Mouse (Mus musculus): Measurements from ENCODE around the gene Znhit2. TPM values are rescaled to one million over a fixed set of nuclear protein-coding genes. Genes with fewer than 3 reads are reported as not detected.
"Not testable (repeated sequence)": the region's sequence is repeated elsewhere in the genome, so short reads cannot be mapped to it uniquely, and the experiment has no call there.

Znhit2 gene
- polyA plus RNA-seq, 1 experiment from 2014 or later: 38.3 TPM

DNA sequence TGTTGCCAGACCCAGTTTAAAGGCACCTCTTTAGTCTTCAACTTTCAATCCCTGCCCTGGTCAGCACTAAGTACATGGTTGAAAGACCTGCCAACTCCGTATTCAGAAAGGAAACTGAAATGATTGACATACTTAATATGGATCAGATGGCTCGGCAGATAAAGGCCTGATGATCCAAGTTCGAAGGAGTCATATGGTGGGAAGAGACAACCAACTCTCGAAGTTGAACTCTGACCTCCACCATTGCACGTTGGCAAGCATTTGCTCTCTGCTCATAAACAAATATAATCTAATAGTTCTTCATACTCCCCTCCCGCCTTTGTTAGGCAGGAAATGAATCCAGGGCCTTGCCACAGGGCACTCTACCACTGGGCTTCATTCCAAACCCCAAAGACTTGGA is 32.0 kb upstream of the Znhit2 start:
- ChIA-PET POLR2A (no interaction called here), CTCF (no interaction called here)
- TF ChIP-seq CTCF (IDR thresholded peaks at IDR 0.05): no peak
- DNase-seq (ENCODE audit: low read depth, low spot score) (no peak), ATAC-seq (no peak)
- in situ Hi-C loops (cut with MboI; ENCODE audit: low pct_unique_long_range_greater_than_20kb): no loop called here
- H3K27me3 ChIP-seq: peaks cover 25% of the 10 kb centered on the region

- H3K27me3 ChIP-seq: peaks cover 23% of the 10 kb centered on the region
- ChIA-PET POLR2A (interaction anchor here (0.5 kb wide), 1 partner anchor 290 kb away, joined by 3 read pairs; no protein-coding TSS in a partner anchor), CTCF (no interaction called here)
- in situ Hi-C loops (cut with MboI; ENCODE audit: low pct_unique_long_range_greater_than_20kb): no loop called here
- ATAC-seq: no peak
- DNase-seq (ENCODE audit: low read depth, low spot score): no peak
- no peak for TF ChIP-seq CTCF (IDR thresholded peaks at IDR 0.05)
Observed at GRCm38 (mm10) chr19:6029426-6029825, 31.6 kb upstream of the Znhit2 start.

DNA sequence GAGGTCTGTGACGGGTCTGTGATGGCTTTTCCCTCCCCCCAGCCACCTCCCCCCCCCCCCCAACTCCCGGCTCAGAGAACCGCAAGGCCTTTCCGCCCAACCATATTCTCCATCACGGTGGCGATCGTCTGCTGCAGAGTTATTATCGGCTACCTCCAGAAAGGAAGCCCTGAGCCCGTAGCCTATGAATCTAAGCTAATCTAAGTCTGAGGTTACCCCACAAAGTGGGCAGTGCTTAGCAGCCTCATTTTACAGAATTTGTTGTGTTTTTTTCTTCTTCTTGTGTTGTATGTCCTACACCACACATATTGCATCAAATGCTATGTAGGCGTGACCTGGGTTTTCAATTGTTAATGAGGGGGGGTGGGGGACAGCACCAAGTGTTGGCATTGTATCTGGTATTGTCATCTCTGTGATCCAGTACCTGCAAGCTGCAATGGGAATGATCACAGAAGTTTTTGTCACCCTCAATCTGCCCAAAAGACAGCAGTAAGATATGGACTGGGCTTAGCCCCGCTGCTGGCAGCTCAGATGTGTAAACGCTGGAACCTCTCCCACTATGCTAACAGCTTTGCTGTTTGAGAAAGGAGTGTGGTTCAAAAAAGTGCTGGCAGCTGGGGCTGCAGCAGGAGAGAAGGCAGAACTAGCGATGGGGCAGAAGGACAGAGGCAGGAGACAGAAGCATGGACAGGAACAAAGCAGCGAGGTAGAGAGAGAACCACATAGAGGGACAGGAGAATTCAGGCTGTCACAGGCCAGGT is 30.3 kb upstream of the Znhit2 start:
- no peak for ATAC-seq
- ChIA-PET CTCF (no interaction called here), POLR2A (no interaction called here)
- in situ Hi-C loops (cut with MboI; ENCODE audit: low pct_unique_long_range_greater_than_20kb): no loop called here
- H3K27me3 ChIP-seq: peaks cover 14% of the 10 kb centered on the region
- TF ChIP-seq CTCF (IDR thresholded peaks at IDR 0.05): no peak
- DNase-seq (ENCODE audit: low read depth, low spot score): no peak

DNA sequence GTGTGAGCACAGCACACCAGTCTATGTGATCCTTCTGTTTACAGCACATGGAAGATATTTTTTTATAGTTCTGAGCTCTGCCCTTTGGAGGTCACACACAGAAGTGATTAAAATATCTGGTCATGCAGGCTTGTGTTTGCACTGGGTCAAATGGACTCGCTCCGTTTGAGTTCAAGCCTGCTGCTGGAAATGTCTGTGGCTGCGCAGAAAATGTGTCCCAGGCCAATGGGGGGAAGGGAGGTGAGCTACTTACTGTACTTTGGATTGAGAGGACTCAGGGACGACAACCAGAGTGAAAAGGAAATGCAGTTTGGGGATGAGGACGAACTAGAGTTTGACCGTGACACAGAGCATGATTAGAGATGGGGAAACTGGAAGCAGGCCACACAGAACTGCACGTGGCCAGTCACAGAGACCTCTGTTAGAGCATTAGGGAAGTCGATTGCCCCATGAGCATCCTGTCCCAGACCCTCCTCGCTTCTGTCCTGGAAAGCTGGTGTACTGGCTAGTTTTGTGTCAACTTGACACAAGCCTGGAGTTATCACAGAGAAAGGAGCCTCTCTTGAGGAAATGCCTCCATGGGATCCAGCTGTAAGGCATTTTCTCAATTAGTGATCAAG is 24.9 kb upstream of the Znhit2 start:
- peaks cover 4% of the 10 kb centered on the region for H3K27me3 ChIP-seq
- TF ChIP-seq CTCF (IDR thresholded peaks at IDR 0.05): no peak
- ATAC-seq (no peak), DNase-seq (ENCODE audit: low read depth, low spot score) (no peak)
- in situ Hi-C loops (cut with MboI; ENCODE audit: low pct_unique_long_range_greater_than_20kb): no loop called here
- ChIA-PET POLR2A (interaction anchor here (0.5 kb wide), 1 partner anchor 21 kb away, joined by 4 read pairs; no protein-coding TSS in a partner anchor), CTCF (interaction anchor here (1.1 kb wide), 2 partner anchors 18 to 21 kb away, joined by 3 read pairs; partner anchors contain the start of gene Capn1)

GRCm38 (mm10) chr19:6037695-6038094 is 23.3 kb upstream of the Znhit2 start:
- no peaks in the 10 kb centered on the region for H3K27me3 ChIP-seq
- ChIA-PET CTCF (no interaction called here), POLR2A (interaction anchor here (0.7 to 1.6 kb wide), 3 partner anchors 9 to 74 kb away, joined by 3 to 4 read pairs (median 3); partner anchors contain the start of gene Syvn1)
- ATAC-seq (no peak), DNase-seq (ENCODE audit: low read depth, low spot score) (no peak)
- no peak for TF ChIP-seq CTCF (IDR thresholded peaks at IDR 0.05)
- in situ Hi-C loops (cut with MboI; ENCODE audit: low pct_unique_long_range_greater_than_20kb): no loop called here

DNA sequence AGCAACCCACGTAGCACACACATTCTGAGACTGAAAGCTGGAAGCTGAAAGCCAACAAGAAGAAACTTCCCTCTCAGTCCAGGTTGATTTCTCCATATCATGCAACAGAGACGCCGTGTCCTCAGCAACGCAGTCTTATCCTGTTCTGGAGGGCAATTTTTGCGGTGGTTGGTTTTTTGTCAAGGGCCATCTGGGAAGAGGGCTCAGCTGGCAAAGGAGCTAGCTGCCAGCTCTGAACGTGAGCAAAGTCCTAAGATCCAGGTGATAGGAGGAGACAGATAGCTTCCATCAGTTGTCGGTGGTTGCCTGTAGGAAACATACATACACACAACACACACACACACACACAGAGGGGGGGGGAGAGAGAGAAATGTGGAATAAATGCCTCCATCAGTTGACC is 22.7 kb upstream of the Znhit2 start:
- DNase-seq (ENCODE audit: low read depth, low spot score) (no peak), ATAC-seq (no peak)
- POLR2A ChIA-PET: interaction anchor here (0.7 to 1.6 kb wide), 4 partner anchors 8 to 79 kb away, joined by 3 to 4 read pairs (median 4); partner anchors contain the start of gene Syvn1
- in situ Hi-C loops (cut with MboI; ENCODE audit: low pct_unique_long_range_greater_than_20kb): no loop called here
- no peaks in the 10 kb centered on the region for H3K27me3 ChIP-seq
- CTCF ChIA-PET: interaction anchor here (1.2 kb wide), 1 partner anchor 20 kb away, joined by 5 read pairs; no protein-coding TSS in a partner anchor
- TF ChIP-seq CTCF (IDR thresholded peaks at IDR 0.05): no peak

GRCm38 (mm10) chr19:6040002-6040401 is 21.0 kb upstream of the Znhit2 start:
- ChIA-PET POLR2A (no interaction called here), CTCF (no interaction called here)
- ATAC-seq (no peak), DNase-seq (ENCODE audit: low read depth, low spot score) (no peak)
- no peaks in the 10 kb centered on the region for H3K27me3 ChIP-seq
- in situ Hi-C loops (cut with MboI; ENCODE audit: low pct_unique_long_range_greater_than_20kb): no loop called here
- TF ChIP-seq CTCF (IDR thresholded peaks at IDR 0.05): no peak

DNA sequence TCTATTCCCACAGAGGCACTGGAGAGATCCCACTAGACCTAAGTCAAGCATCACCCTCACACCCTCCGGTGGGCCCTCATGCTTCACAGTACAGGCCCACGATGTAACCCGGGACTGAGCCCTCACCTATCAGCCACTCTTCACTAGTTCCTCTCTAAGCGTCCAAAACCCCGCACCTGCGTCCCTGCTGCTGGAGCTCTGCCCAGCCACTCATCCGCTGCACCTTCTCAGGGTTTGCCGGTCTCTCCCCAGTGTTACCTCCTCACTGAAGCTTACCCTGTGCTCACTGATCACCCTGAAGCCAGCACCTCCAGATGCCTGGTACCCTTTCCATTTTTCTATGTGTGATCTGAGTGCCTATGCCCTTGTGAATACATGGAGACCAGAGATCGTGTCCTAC is 18.7 kb upstream of the Znhit2 start:
- in situ Hi-C loops (cut with MboI; ENCODE audit: low pct_unique_long_range_greater_than_20kb): no loop called here
- ATAC-seq (no peak), DNase-seq (ENCODE audit: low read depth, low spot score) (no peak)
- no peak for TF ChIP-seq CTCF (IDR thresholded peaks at IDR 0.05)
- ChIA-PET CTCF (no interaction called here), POLR2A (no interaction called here)
- H3K27me3 ChIP-seq: no peaks in the 10 kb centered on the region

- in situ Hi-C loops (cut with MboI; ENCODE audit: low pct_unique_long_range_greater_than_20kb); DNase-seq (ENCODE audit: low read depth, low spot score): not testable (repeated sequence)
Observed at GRCm38 (mm10) chr19:6044102-6044501, 16.9 kb upstream of the Znhit2 start.

GRCm38 (mm10) chr19:6045366-6046293 is 15.4 kb upstream of the Znhit2 start:
- no peaks in the 10 kb centered on the region for H3K27me3 ChIP-seq
- ChIA-PET POLR2A (interaction anchor here (0.7 to 1.8 kb wide), 9 partner anchors 8 to 222 kb away, joined by 3 to 15 read pairs (median 4); partner anchors contain the start of genes Capn1, Fau, Mrpl49 and Pola2), CTCF (interaction anchor here (1.1 to 3.4 kb wide), 3 partner anchors 9 to 80 kb away, joined by 3 to 13 read pairs (median 5); partner anchors contain the start of gene Pola2)
- no peak for TF ChIP-seq CTCF (IDR thresholded peaks at IDR 0.05)
- in situ Hi-C loops (cut with MboI; ENCODE audit: low pct_unique_long_range_greater_than_20kb): no loop called here
- ATAC-seq (no peak), DNase-seq (ENCODE audit: low read depth, low spot score) (no peak)

More at GRCm38 (mm10) chr19:6044102-6044501, 16.9 kb upstream of the Znhit2 start:
- POLR2A ChIA-PET, H3K27me3 ChIP-seq, ATAC-seq: not testable (repeated sequence)
- CTCF ChIA-PET: interaction anchor here (3.4 kb wide), 1 partner anchor 79 kb away, joined by 13 read pairs; the partner anchor contains the start of gene Pola2

All from Patski (cell line).